Mouse (Mus musculus): ENCODE data around the gene Otud7a. TPM values are rescaled to one million over a fixed set of nuclear protein-coding genes. Genes with fewer than 3 reads are reported as not detected.

The Otud7a gene
- total and polyA plus RNA-seq, 3 experiments: not detected

GRCm38 (mm10) chr7:63774291-63774690 lies 329.7 kb downstream of the Otud7a start:
- Histone ChIP-seq H3K79me2 (ENCODE audit: control insufficient read depth, insufficient read depth, low read length, poor library complexity) (no peaks in the 10 kb centered on the region), H3K9me3 (replicated peaks; ENCODE audit: insufficient read depth, low read length) (no peaks in the 10 kb centered on the region), H3K36me3 (ENCODE audit: control insufficient read depth in 1 of 2, insufficient read depth in 2 of 2, low read length in 2 of 2) (no peaks in the 10 kb centered on the region), H3K27me3 (ENCODE audit: control insufficient read depth in 1 of 2, insufficient read depth in 2 of 2, low read length in 2 of 2) (peaks cover 0 to 3% of the 10 kb centered on the region in 2 experiments; a peak in 1 of 4 replicates), H3K9ac (ENCODE audit: control insufficient read depth, low read depth, low read length, poor library complexity, severe bottlenecking) (no peak overlapping the region), H3K4me1 (ENCODE audit: control insufficient read depth in 1 of 2, insufficient read depth in 2 of 2, low read length in 2 of 2) (no peaks in the 10 kb centered on the region), H3K27ac (ENCODE audit: control insufficient read depth, low read depth, low read length) (no peak overlapping the region), H3K4me3 (ENCODE audit: control insufficient read depth in 1 of 2, insufficient read depth in 1 of 2, low read depth in 2 of 2, low read length in 2 of 2) (no peak overlapping the region)
- TF ChIP-seq MXI1 (IDR thresholded peaks at IDR 0.05; ENCODE audit: low read depth, low read length) (no peak), EP300 (IDR thresholded peaks at IDR 0.05; ENCODE audit: low read depth in 1 of 2, low read length in 2 of 2) (no peak), GATA1 (IDR thresholded peaks at IDR 0.05; ENCODE audit: low read depth, low read length) (no peak), KAT2A (conservative IDR thresholded peaks at IDR 0.05; ENCODE audit: low read depth, low read length) (no peak), GABPA (IDR thresholded peaks at IDR 0.05; ENCODE audit: low read depth, low read length) (no peak), RAD21 (IDR thresholded peaks at IDR 0.05; ENCODE audit: low read depth, low read length) (no peak), MAFK (IDR thresholded peaks at IDR 0.05; ENCODE audit: borderline replicate concordance, low read depth, low read length) (no peak)
- DNase-seq (ENCODE audit: low read depth, low spot score): no peak

- Histone ChIP-seq H3K27me3 (ENCODE audit: control insufficient read depth in 1 of 2, insufficient read depth in 2 of 2, low read length in 2 of 2) (peaks cover 0 to 3% of the 10 kb centered on the region in 2 experiments; a peak in 1 of 4 replicates), H3K36me3 (ENCODE audit: control insufficient read depth in 1 of 2, insufficient read depth in 2 of 2, low read length in 2 of 2) (no peaks in the 10 kb centered on the region), H3K79me2 (ENCODE audit: control insufficient read depth, insufficient read depth, low read length, poor library complexity) (no peaks in the 10 kb centered on the region), H3K4me3 (ENCODE audit: control insufficient read depth in 1 of 2, insufficient read depth in 1 of 2, low read depth in 2 of 2, low read length in 2 of 2) (no peak overlapping the region), H3K9ac (ENCODE audit: control insufficient read depth, low read depth, low read length, poor library complexity, severe bottlenecking) (no peak overlapping the region), H3K9me3 (replicated peaks; ENCODE audit: insufficient read depth, low read length) (no peaks in the 10 kb centered on the region), H3K4me1 (ENCODE audit: control insufficient read depth in 1 of 2, insufficient read depth in 2 of 2, low read length in 2 of 2) (no peaks in the 10 kb centered on the region), H3K27ac (ENCODE audit: control insufficient read depth, low read depth, low read length) (no peak overlapping the region)
- DNase-seq (ENCODE audit: low read depth, low spot score): no peak
- no peak for TF ChIP-seq ETS1 (IDR thresholded peaks at IDR 0.05; ENCODE audit: low read depth, low read length)
- TF ChIP-seq EP300 (IDR thresholded peaks at IDR 0.05; ENCODE audit: low read depth in 1 of 2, low read length in 2 of 2): no peak
- TF ChIP-seq CHD1 (IDR thresholded peaks at IDR 0.05; ENCODE audit: low read depth, low read length): no peak
- TF ChIP-seq HCFC1 (IDR thresholded peaks at IDR 0.05; ENCODE audit: low read depth, low read length): no peak
Measured at GRCm38 (mm10) chr7:63777328-63777727, 332.8 kb downstream of the Otud7a start.

GRCm38 (mm10) chr7:63780821-63781220 lies 336.3 kb downstream of the Otud7a start:
- H3K9ac ChIP-seq (ENCODE audit: control insufficient read depth, low read depth, low read length, poor library complexity, severe bottlenecking): no peak overlapping the region
- no peak for TF ChIP-seq SMC3 (IDR thresholded peaks at IDR 0.05; ENCODE audit: low read depth, low read length)
- no peak for TF ChIP-seq ZC3H11A (IDR thresholded peaks at IDR 0.05; ENCODE audit: low read depth, low read length)
- no peak for TF ChIP-seq CHD2 (IDR thresholded peaks at IDR 0.05; ENCODE audit: low read length)
- TF ChIP-seq MYC (IDR thresholded peaks at IDR 0.05; ENCODE audit: low read depth, low read length): no peak
- no peak for TF ChIP-seq POLR2AphosphoS2 (IDR thresholded peaks at IDR 0.05; ENCODE audit: low read length)
- TF ChIP-seq USF1 (IDR thresholded peaks at IDR 0.05; ENCODE audit: low read depth, low read length): no peak
- TF ChIP-seq CHD1 (IDR thresholded peaks at IDR 0.05; ENCODE audit: low read depth, low read length): no peak
- TF ChIP-seq ZNF384 (IDR thresholded peaks at IDR 0.05; ENCODE audit: low read depth, low read length): no peak
- no peak for TF ChIP-seq RAD21 (IDR thresholded peaks at IDR 0.05; ENCODE audit: low read depth, low read length)
- TF ChIP-seq TAL1 (IDR thresholded peaks at IDR 0.05; ENCODE audit: low read length): no peak
- no peak for TF ChIP-seq POLR2AphosphoS5 (IDR thresholded peaks at IDR 0.05; ENCODE audit: borderline replicate concordance, low read depth, low read length)
- H3K79me2 ChIP-seq (ENCODE audit: control insufficient read depth, insufficient read depth, low read length, poor library complexity): no peaks in the 10 kb centered on the region
- DNase-seq (ENCODE audit: low read depth, low spot score): no peak
- H3K4me1 ChIP-seq (ENCODE audit: control insufficient read depth in 1 of 2, insufficient read depth in 2 of 2, low read length in 2 of 2): no peaks in the 10 kb centered on the region
- H3K27me3 ChIP-seq (ENCODE audit: control insufficient read depth in 1 of 2, insufficient read depth in 2 of 2, low read length in 2 of 2): peaks cover 0 to 3% of the 10 kb centered on the region in 2 experiments; a peak in 1 of 4 replicates
- H3K4me3 ChIP-seq (ENCODE audit: control insufficient read depth in 1 of 2, insufficient read depth in 1 of 2, low read depth in 2 of 2, low read length in 2 of 2): no peak overlapping the region
- no peak overlapping the region for H3K27ac ChIP-seq (ENCODE audit: control insufficient read depth, low read depth, low read length)
- no peaks in the 10 kb centered on the region for H3K36me3 ChIP-seq (ENCODE audit: control insufficient read depth in 1 of 2, insufficient read depth in 2 of 2, low read length in 2 of 2)
- no peaks in the 10 kb centered on the region for H3K9me3 ChIP-seq (replicated peaks; ENCODE audit: insufficient read depth, low read length)
